ENCODE assay signal across 42 mouse cellular contexts in genomic region chr3:92373613-92374012, GRCm38 (mm10). TPM values are rescaled to one million over a fixed set of nuclear protein-coding genes. Genes with fewer than 3 reads are reported as not detected.
"Had no signal": no experiment of that assay in that cellular context is flagged by ENCODE, and none has a peak within 500 bp of the region (broad histone marks: within the 10 kb centered on the region; RNA-seq: fewer than 3 reads in every experiment).

No protein-coding gene starts in this region.

- H3K27ac ChIP-seq: heart, embryonic 13.5 days; heart, embryonic 15.5 days; hindbrain, embryonic 10.5 days; hindbrain, embryonic 12.5 days; hindbrain, embryonic 13.5 days; hindbrain, embryonic 14.5 days; hindbrain, embryonic 15.5 days; hindbrain, postnatal 0 days; intestine, embryonic 15.5 days; kidney, embryonic 15.5 days; kidney, postnatal 0 days; layer of hippocampus, adult 2 months; left cerebral cortex, adult 2 months had no signal

- H3K4me1 ChIP-seq: heart, embryonic 12.5 days; heart, embryonic 13.5 days; heart, embryonic 15.5 days; hindbrain, embryonic 10.5 days; hindbrain, embryonic 12.5 days; hindbrain, embryonic 13.5 days; hindbrain, embryonic 15.5 days; intestine, embryonic 15.5 days; kidney, embryonic 15.5 days had no signal

- ATAC-seq: hindbrain, embryonic 16.5 days; hindbrain, postnatal 0 days; inflammation-experienced regulatory T-cells, adult 6 months; intestine, embryonic 15.5 days; intestine, embryonic 16.5 days; intestine, postnatal 0 days had no signal

- H3K4me3 ChIP-seq: heart, embryonic 12.5 days; heart, embryonic 13.5 days; heart, embryonic 15.5 days; hindbrain, embryonic 10.5 days; hindbrain, embryonic 12.5 days; hindbrain, embryonic 13.5 days; hindbrain, embryonic 15.5 days; intestine, embryonic 15.5 days; kidney, embryonic 15.5 days; layer of hippocampus, adult 2 months; left cerebral cortex, adult 2 months had no signal

- H3K27me3 ChIP-seq: heart, embryonic 12.5 days; heart, embryonic 13.5 days; heart, embryonic 15.5 days; hindbrain, embryonic 12.5 days; hindbrain, embryonic 13.5 days; hindbrain, embryonic 15.5 days; intestine, embryonic 15.5 days; kidney, embryonic 15.5 days had no signal

- DNase-seq: heart, postnatal 10 days; heart, postnatal 14 days; heart, postnatal 36 days; heart, postnatal 4 days; kidney, adult 11 months; kidney, adult 18-20 months; kidney, adult 2 months; kidney, adult 8-10 months; kidney, adult 9 months; kidney, postnatal 10 days; kidney, postnatal 14 days; kidney, postnatal 25 days; kidney, postnatal 36 days; kidney, postnatal 4 days; layer of hippocampus, adult 9-11 months; layer of hippocampus, postnatal 36 days had no signal

RNA-seq across cellular contexts. Expression of gene Sprr2f, which starts 8.6 kb away (rescaled TPM):
- polyA plus RNA-seq: heart, embryonic 13.5 days; heart, embryonic 14.5 days; heart, embryonic 15.5 days; heart, embryonic 16.5 days; heart, postnatal 0 days; hindbrain, embryonic 10.5 days; hindbrain, embryonic 11.5 days; hindbrain, embryonic 12.5 days; hindbrain, embryonic 13.5 days; hindbrain, embryonic 14.5 days; hindbrain, embryonic 15.5 days; hindbrain, embryonic 16.5 days; hindbrain, postnatal 0 days; inflammation-experienced regulatory T-cells, adult 6 months; intestine, embryonic 14.5 days; intestine, embryonic 15.5 days; intestine, embryonic 16.5 days; intestine, postnatal 0 days; large intestine, adult 2 months had no signal

RNA-seq across cellular contexts. Expression of gene Sprr2h, which starts 11.9 kb away (rescaled TPM):
- polyA plus RNA-seq: heart, embryonic 13.5 days; heart, embryonic 14.5 days; heart, embryonic 15.5 days; heart, embryonic 16.5 days; heart, postnatal 0 days; hindbrain, embryonic 10.5 days; hindbrain, embryonic 11.5 days; hindbrain, embryonic 12.5 days; hindbrain, embryonic 13.5 days; hindbrain, embryonic 14.5 days; hindbrain, embryonic 15.5 days; hindbrain, embryonic 16.5 days; hindbrain, postnatal 0 days; inflammation-experienced regulatory T-cells, adult 6 months; intestine, embryonic 14.5 days; intestine, embryonic 15.5 days; intestine, embryonic 16.5 days; intestine, postnatal 0 days; kidney, adult 2 months; kidney, embryonic 14.5 days; kidney, embryonic 15.5 days; kidney, embryonic 16.5 days; kidney, postnatal 0 days; large intestine, adult 2 months had no signal

RNA-seq across cellular contexts. Expression of gene Sprr2e, which starts 21.7 kb away (rescaled TPM):
- polyA plus RNA-seq: heart, embryonic 12.5 days; heart, embryonic 13.5 days; heart, embryonic 14.5 days; heart, embryonic 15.5 days; heart, embryonic 16.5 days; heart, postnatal 0 days; hindbrain, embryonic 10.5 days; hindbrain, embryonic 11.5 days; hindbrain, embryonic 12.5 days; hindbrain, embryonic 13.5 days; hindbrain, embryonic 14.5 days; hindbrain, embryonic 15.5 days; hindbrain, embryonic 16.5 days; hindbrain, postnatal 0 days; inflammation-experienced regulatory T-cells, adult 6 months; intestine, embryonic 14.5 days; intestine, embryonic 15.5 days; intestine, embryonic 16.5 days; intestine, postnatal 0 days; kidney, adult 2 months; kidney, embryonic 14.5 days; kidney, embryonic 15.5 days; kidney, embryonic 16.5 days; kidney, postnatal 0 days; large intestine, adult 2 months had no signal

RNA-seq across cellular contexts. Expression of gene Sprr2i, which starts 34.2 kb away (rescaled TPM):
- polyA plus RNA-seq: heart, embryonic 12.5 days; heart, embryonic 13.5 days; heart, embryonic 14.5 days; heart, embryonic 15.5 days; heart, embryonic 16.5 days; heart, postnatal 0 days; hindbrain, embryonic 10.5 days; hindbrain, embryonic 11.5 days; hindbrain, embryonic 12.5 days; hindbrain, embryonic 13.5 days; hindbrain, embryonic 14.5 days; hindbrain, embryonic 15.5 days; hindbrain, embryonic 16.5 days; hindbrain, postnatal 0 days; inflammation-experienced regulatory T-cells, adult 6 months; intestine, embryonic 14.5 days; intestine, embryonic 15.5 days; intestine, embryonic 16.5 days; intestine, postnatal 0 days; kidney, adult 2 months; kidney, embryonic 14.5 days; kidney, embryonic 15.5 days; kidney, embryonic 16.5 days; kidney, postnatal 0 days; large intestine, adult 2 months had no signal

RNA-seq across cellular contexts. Expression of gene Sprr2d, which starts 34.7 kb away (rescaled TPM):
- polyA plus RNA-seq: heart, embryonic 12.5 days; heart, embryonic 13.5 days; heart, embryonic 14.5 days; heart, embryonic 15.5 days; heart, embryonic 16.5 days; heart, postnatal 0 days; hindbrain, embryonic 10.5 days; hindbrain, embryonic 11.5 days; hindbrain, embryonic 12.5 days; hindbrain, embryonic 13.5 days; hindbrain, embryonic 14.5 days; hindbrain, embryonic 15.5 days; hindbrain, embryonic 16.5 days; hindbrain, postnatal 0 days; inflammation-experienced regulatory T-cells, adult 6 months; intestine, embryonic 14.5 days; intestine, embryonic 15.5 days; intestine, embryonic 16.5 days; intestine, postnatal 0 days; kidney, adult 2 months; kidney, embryonic 14.5 days; kidney, embryonic 15.5 days; kidney, embryonic 16.5 days; kidney, postnatal 0 days; large intestine, adult 2 months had no signal
